Mouse (Mus musculus): Measurements from ENCODE around the gene Mrs2. TPM values are rescaled to one million over a fixed set of nuclear protein-coding genes. Genes with fewer than 3 reads are reported as not detected.

The Mrs2 gene
- 18.6 and 19.3 TPM in 2 replicates for polyA plus RNA-seq (2015; fragmentation: Nextera tagmentation; extraction: Ambion mirVana)

DNA sequence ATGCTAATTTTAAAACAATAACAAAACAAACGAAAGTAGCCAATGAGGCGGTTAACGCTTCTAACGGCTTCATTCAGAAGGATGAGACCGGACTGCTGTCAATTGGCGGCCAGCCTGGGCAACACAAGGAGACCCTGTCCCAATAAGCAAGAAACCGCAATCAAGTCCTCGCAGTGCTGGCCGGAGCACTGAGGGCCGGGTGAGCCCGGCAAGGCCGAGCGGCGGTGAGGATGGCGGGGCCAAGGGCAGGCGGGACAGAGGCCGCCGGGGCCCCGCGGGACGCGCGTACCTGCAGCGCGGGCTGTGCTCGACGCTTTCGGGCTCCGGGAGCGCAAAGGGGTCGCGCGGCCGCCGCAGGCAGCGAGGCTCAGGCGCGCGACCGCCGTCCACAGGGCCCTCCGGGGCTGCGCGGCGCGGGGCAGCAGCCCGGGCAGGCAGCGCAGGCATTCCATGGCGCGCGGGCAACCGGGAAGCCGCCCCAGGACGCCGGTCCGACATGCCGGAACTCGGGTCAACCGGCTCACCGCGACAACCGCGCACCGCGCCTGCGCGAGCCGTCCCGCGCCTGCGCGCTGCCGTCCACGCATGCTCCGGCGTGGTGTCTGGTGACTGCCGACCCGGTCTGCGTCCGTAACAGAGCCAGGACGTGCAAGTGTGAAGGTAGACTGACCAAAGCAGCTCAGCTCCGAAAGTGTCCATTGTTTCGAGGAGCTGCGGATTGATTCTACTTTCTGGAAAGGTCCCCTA lies at the start of gene Mrs2:
Mrs2 (minus strand) TSS at position 587 of the 747 bp plus-strand sequence.
- ATAC-seq, result peak; percentile 96
- H3K9ac ChIP-seq (replicated peaks), result peak within 1 kb of the TSS; percentile 91
- under 1% methylated on average over 71 of the region's 84 CpGs for WGBS

DNA sequence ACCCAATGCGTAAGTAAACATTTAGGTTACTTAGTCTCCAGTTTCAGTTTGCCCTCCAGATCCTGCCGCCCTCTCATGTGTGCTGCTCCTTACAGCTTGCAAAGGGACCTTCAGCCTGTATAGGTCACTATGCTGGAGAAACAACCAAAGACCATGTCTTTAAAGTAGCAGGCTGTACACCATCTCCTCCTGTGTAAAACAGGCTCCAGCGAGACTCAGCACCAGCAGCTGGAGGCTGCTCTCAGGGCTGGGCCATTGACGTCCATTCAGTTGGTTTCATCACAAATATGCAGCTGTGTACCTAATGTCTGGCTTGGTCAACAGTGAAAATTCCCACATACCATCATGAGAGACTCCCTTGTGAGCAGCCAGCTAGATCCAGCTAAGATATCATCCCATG lies 49.6 kb upstream of the Mrs2 start:
- Histone ChIP-seq H3K4me1 (replicated peaks) (no peaks in the 10 kb centered on the region), H3K9ac (replicated peaks) (no peak overlapping the region), H3K4me2 (replicated peaks) (no peak overlapping the region), H3K4me3 (replicated peaks) (no peak overlapping the region), H3K27ac (no peak overlapping the region), H3K36me3 (no peaks in the 10 kb centered on the region), H3K9me3 (no peaks in the 10 kb centered on the region), H3K27me3 (no peaks in the 10 kb centered on the region)
- 87% methylated on average over 4 of the region's 4 CpGs for WGBS
- no peak for ATAC-seq

More for the DNA sequence above, at the start of gene Mrs2:
- H3K9me3 ChIP-seq, result no peaks in the 10 kb centered on the region
- peaks cover 22% of the 10 kb centered on the region for H3K4me1 ChIP-seq (replicated peaks)
- H3K4me3 ChIP-seq (replicated peaks), result peak within 1 kb of the TSS; percentile 83
- H3K27me3 ChIP-seq, result no peaks in the 10 kb centered on the region
- H3K27ac ChIP-seq, result peak within 1 kb of the TSS; percentile 78
- H3K36me3 ChIP-seq, result peaks cover 13% of the 10 kb centered on the region; the same call in 1 of the 2 replicates
- H3K4me2 ChIP-seq (replicated peaks), result peak within 1 kb of the TSS; percentile 76

GRCm38 (mm10) chr13:25067183-25067582 lies 47.0 kb upstream of the Mrs2 start:
- H3K4me2 ChIP-seq (replicated peaks), result no peak overlapping the region
- no peaks in the 10 kb centered on the region for H3K27me3 ChIP-seq
- no peak overlapping the region for H3K4me3 ChIP-seq (replicated peaks)
- no peaks in the 10 kb centered on the region for H3K36me3 ChIP-seq
- no peak for ATAC-seq
- no peak overlapping the region for H3K27ac ChIP-seq
- H3K4me1 ChIP-seq (replicated peaks), result no peaks in the 10 kb centered on the region
- no peaks in the 10 kb centered on the region for H3K9me3 ChIP-seq
- 92% methylated on average over 4 of the region's 4 CpGs for WGBS
- no peak overlapping the region for H3K9ac ChIP-seq (replicated peaks)

DNA sequence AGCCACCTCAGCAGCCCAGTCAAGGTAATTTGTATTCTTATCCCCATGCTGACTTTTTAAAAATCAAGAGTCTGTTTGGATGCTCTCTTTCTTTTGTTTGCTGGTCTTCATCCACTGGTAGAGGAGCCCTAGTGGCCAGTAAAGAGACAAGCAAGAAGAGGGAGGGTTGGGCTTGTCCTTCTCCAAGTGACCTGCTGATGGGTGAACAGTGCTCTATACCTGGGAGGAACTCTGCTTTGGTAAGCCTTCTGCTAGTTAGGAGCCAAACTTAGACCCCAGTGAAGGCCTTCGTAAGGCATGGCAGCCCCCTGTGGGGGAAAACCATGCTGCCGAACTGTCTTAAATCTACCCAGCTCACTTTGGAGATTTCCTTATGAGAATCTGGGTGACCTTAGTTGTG lies 46.5 kb upstream of the Mrs2 start:
- 98% methylated on average over 2 of the region's 2 CpGs for WGBS
- ATAC-seq, result no peak
- Histone ChIP-seq H3K27ac (no peak overlapping the region), H3K9me3 (no peaks in the 10 kb centered on the region), H3K4me1 (replicated peaks) (no peaks in the 10 kb centered on the region), H3K4me2 (replicated peaks) (no peak overlapping the region), H3K9ac (replicated peaks) (no peak overlapping the region), H3K27me3 (no peaks in the 10 kb centered on the region), H3K36me3 (no peaks in the 10 kb centered on the region), H3K4me3 (replicated peaks) (no peak overlapping the region)

DNA sequence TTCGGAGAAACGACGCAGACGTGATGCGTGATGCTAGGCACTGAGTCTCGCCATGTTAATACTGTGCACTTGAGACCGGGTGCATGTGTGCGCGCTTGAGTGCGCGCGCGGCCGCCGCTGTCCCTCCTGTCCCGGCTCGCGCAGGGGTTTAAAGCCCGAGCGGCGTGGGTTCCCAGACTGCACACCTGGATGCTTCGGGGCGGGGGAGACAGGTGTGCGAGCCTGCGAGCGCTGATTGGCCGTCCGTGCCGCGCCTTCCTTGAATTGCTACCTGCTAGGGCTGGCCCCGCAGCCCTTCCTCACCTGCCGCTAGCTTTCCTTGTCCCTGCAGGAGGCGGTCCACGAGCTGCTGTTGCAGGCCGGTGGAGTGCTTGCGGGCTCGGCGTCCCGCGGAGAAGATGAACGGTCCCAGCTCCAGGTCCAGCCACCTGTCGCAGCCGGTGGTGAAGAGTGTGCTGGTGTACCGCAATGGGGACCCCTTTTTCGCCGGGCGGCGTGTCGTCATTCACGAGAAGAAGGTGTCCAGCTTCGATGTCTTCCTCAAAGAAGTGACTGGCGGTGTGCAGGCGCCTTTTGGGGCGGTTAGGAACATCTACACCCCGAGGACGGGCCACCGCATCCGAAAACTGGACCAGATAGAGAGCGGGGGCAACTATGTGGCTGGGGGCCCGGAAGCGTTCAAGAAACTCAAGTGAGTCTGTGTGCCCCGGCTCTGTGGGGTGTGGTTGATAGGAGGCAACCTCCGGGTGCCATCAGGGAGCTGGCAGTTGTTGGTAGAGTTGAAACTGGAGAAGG lies 35.9 kb upstream of the Mrs2 start, which contains the start of gene Dcdc2a:
Dcdc2a (plus strand) TSS at position 132 of the 795 bp plus-strand sequence.
- Histone ChIP-seq H3K4me3 (replicated peaks) (peak within 1 kb of the TSS; percentile 54), H3K27me3 (peaks cover 38% of the 10 kb centered on the region), H3K9me3 (no peaks in the 10 kb centered on the region), H3K9ac (replicated peaks) (peak within 1 kb of the TSS; percentile 44), H3K36me3 (no peaks in the 10 kb centered on the region), H3K27ac (no peak within 1 kb of the TSS), H3K4me2 (replicated peaks) (peak within 1 kb of the TSS; percentile 85), H3K4me1 (replicated peaks) (peaks cover 19% of the 10 kb centered on the region)
- WGBS, result 4% methylated on average over 56 of the region's 63 CpGs
- ATAC-seq, result peak; percentile 77

- under 1% methylated on average over 33 of the region's 35 CpGs for WGBS
- Histone ChIP-seq H3K27ac (no peak overlapping the region), H3K36me3 (no peaks in the 10 kb centered on the region), H3K4me1 (replicated peaks) (peaks cover 19% of the 10 kb centered on the region), H3K4me2 (replicated peaks) (peak overlapping the region; percentile 85), H3K27me3 (peaks cover 38% of the 10 kb centered on the region), H3K9me3 (no peaks in the 10 kb centered on the region; the same call in 1 of the 2 replicates), H3K4me3 (replicated peaks) (peak overlapping the region; percentile 54), H3K9ac (replicated peaks) (peak overlapping the region; percentile 44)
- peak; percentile 94 for ATAC-seq
Measured at GRCm38 (mm10) chr13:25055111-25055554, 35.0 kb upstream of the Mrs2 start.

- ATAC-seq, result no peak
- no peaks in the 10 kb centered on the region; the same call in 1 of the 2 replicates for H3K9me3 ChIP-seq
- H3K36me3 ChIP-seq, result no peaks in the 10 kb centered on the region
- H3K27me3 ChIP-seq, result peaks cover 38% of the 10 kb centered on the region
- WGBS, result 96% methylated on average over 5 of the region's 5 CpGs
- H3K4me2 ChIP-seq (replicated peaks), result no peak overlapping the region
- no peak overlapping the region for H3K4me3 ChIP-seq (replicated peaks)
- H3K27ac ChIP-seq, result no peak overlapping the region
- H3K4me1 ChIP-seq (replicated peaks), result peaks cover 19% of the 10 kb centered on the region
- H3K9ac ChIP-seq (replicated peaks), result no peak overlapping the region
Measured at GRCm38 (mm10) chr13:25052671-25053070, 32.5 kb upstream of the Mrs2 start.

DNA sequence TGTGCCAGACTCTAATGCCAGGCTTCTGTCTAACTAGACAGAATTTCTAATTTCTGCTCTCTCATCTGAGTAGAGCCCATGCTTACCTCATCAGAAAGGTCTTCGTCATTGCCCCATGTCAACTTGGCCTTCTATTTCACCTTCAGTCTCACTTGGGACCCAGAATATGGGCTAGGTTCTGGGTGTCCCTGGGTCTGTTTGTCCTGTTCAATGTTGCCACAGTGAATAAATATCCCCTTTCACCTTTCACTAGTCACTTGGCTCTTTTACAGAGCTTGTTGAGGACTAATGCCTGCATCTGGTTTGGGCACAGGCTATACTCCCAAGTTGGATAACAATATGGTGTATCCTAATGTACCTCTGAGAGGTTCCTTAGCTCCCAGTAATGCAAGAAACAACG lies 19.3 kb upstream of the Mrs2 start:
- Histone ChIP-seq H3K4me1 (replicated peaks) (no peaks in the 10 kb centered on the region), H3K36me3 (no peaks in the 10 kb centered on the region), H3K4me3 (replicated peaks) (no peak overlapping the region), H3K9ac (replicated peaks) (no peak overlapping the region), H3K27me3 (no peaks in the 10 kb centered on the region), H3K9me3 (no peaks in the 10 kb centered on the region), H3K27ac (no peak overlapping the region), H3K4me2 (replicated peaks) (no peak overlapping the region)
- 88% methylated on average over 2 of the region's 2 CpGs for WGBS
- ATAC-seq, result no peak

GRCm38 (mm10) chr13:25027114-25027425 lies 6.9 kb upstream of the Mrs2 start:
- Histone ChIP-seq H3K27ac (no peak overlapping the region), H3K4me1 (replicated peaks) (no peaks in the 10 kb centered on the region), H3K36me3 (no peaks in the 10 kb centered on the region), H3K4me3 (replicated peaks) (no peak overlapping the region), H3K9ac (replicated peaks) (no peak overlapping the region), H3K4me2 (replicated peaks) (no peak overlapping the region), H3K27me3 (no peaks in the 10 kb centered on the region), H3K9me3 (no peaks in the 10 kb centered on the region)
- no peak for ATAC-seq
- 86% methylated on average over 3 of the region's 3 CpGs for WGBS

DNA sequence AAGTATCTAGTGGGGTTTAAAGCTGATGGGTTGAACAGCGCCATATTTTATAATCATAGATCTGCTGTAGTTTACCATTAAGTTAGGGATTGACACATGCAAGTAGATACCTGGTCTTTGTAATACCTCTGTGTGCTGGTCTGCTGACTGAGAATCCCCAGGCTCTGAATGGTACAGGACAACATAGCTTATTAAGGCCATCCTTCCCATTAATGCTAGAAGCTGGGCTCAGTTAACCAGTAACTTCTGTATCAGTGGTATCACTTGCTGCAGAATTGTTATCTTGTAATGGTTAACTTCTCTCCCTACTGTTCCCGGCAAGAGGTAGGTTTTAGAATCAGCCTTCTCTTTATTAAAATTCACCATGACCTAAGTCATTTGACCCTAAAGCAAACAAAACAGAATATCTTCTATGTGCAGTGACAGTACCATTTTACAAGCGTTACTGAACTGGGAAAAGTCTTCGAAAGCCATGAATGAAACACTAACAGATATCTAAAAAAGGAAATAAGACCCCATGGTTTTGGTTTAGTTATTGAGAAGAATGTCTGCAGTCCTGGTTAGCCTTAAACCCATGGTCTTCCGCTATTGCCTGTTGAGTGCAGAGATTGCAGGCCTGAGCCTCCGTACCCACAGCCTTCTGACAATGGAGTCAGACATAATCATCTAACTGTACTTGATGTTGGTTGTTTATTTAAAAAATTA lies 6.4 kb upstream of the Mrs2 start:
- Histone ChIP-seq H3K4me2 (replicated peaks) (no peak overlapping the region), H3K4me3 (replicated peaks) (no peak overlapping the region), H3K27ac (no peak overlapping the region), H3K9me3 (no peaks in the 10 kb centered on the region), H3K27me3 (no peaks in the 10 kb centered on the region), H3K4me1 (replicated peaks) (no peaks in the 10 kb centered on the region), H3K36me3 (no peaks in the 10 kb centered on the region), H3K9ac (replicated peaks) (no peak overlapping the region)
- ATAC-seq, result no peak
- WGBS, result 91% methylated on average over 6 of the region's 6 CpGs

GRCm38 (mm10) chr13:25024655-25025054 lies 4.5 kb upstream of the Mrs2 start:
- no peak for ATAC-seq
- H3K4me1 ChIP-seq (replicated peaks), result peaks cover 5% of the 10 kb centered on the region; the same call in 1 of the 2 replicates
- no peak overlapping the region for H3K27ac ChIP-seq
- 30% methylated on average over 2 of the region's 2 CpGs for WGBS
- no peaks in the 10 kb centered on the region for H3K36me3 ChIP-seq
- H3K9me3 ChIP-seq, result no peaks in the 10 kb centered on the region
- H3K27me3 ChIP-seq, result no peaks in the 10 kb centered on the region
- H3K4me2 ChIP-seq (replicated peaks), result no peak overlapping the region
- no peak overlapping the region for H3K4me3 ChIP-seq (replicated peaks)
- no peak overlapping the region for H3K9ac ChIP-seq (replicated peaks)

DNA sequence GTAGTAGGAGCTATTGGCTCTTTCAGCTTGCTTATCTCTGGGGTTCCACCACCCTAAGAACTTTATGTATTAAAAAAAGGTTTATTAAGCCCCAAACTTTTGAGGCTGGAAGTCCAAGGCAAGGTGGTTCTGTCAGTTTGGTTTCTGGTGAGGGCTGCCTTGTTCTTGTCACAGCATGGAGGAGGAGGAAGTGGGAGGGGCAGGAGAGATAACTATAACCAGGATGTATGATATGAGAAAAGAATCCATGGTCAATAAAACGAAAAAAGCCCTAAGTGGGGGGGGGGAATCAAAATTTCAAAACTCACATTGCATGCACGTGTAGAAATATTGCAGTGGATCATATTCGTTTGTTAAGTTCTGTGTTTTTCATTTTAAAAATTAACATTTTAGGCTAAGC lies 3.0 kb upstream of the Mrs2 start:
- WGBS, result 80% methylated on average over 3 of the region's 3 CpGs
- Histone ChIP-seq H3K27me3 (no peaks in the 10 kb centered on the region), H3K9me3 (no peaks in the 10 kb centered on the region), H3K4me3 (replicated peaks) (no peak overlapping the region), H3K27ac (no peak overlapping the region), H3K4me1 (replicated peaks) (peaks cover 19% of the 10 kb centered on the region), H3K4me2 (replicated peaks) (no peak overlapping the region), H3K9ac (replicated peaks) (no peak overlapping the region), H3K36me3 (no peaks in the 10 kb centered on the region)
- ATAC-seq, result no peak
